Mouse (Mus musculus) layer of hippocampus, adult 18-20 months (tissue): ENCODE data around the gene Mgat4b. TPM values are rescaled to one million over a fixed set of nuclear protein-coding genes. Genes with fewer than 3 reads are reported as not detected.
"Not testable (repeated sequence)": the region's sequence is repeated elsewhere in the genome, so short reads cannot be mapped to it uniquely, and the experiment has no call there.

Source experiments
- DNase-seq, 2 experiments: peaks; one replicate each; pipeline ENCODE4 v3.0.0; 2022; ENCODE audit warnings: low spot score in 2 of 2
- long read RNA-seq: library from polyadenylated mRNA; stranded (forward); transcript quantifications from one replicate; pipeline ENCODE4 v2.0.0, GENCODE M21; 2021
- total RNA-seq, 2 experiments: library from RNA; stranded (reverse); gene quantifications; 2 replicates each; pipeline ENCODE4 v1.2.3; 2021

Mgat4b gene
- 10 to 100 TPM; 80.7 to 84.1 TPM for total RNA-seq
- long read RNA-seq, transcript Mgat4b-201 (15 exons, 2,429 nt): major isoform, 80 of 120 reads
- long read RNA-seq, partial matches to known transcripts: 4 of 120 reads
- long read RNA-seq, other reads (novel, unspliced or antisense): 36 of 120 reads

DNA sequence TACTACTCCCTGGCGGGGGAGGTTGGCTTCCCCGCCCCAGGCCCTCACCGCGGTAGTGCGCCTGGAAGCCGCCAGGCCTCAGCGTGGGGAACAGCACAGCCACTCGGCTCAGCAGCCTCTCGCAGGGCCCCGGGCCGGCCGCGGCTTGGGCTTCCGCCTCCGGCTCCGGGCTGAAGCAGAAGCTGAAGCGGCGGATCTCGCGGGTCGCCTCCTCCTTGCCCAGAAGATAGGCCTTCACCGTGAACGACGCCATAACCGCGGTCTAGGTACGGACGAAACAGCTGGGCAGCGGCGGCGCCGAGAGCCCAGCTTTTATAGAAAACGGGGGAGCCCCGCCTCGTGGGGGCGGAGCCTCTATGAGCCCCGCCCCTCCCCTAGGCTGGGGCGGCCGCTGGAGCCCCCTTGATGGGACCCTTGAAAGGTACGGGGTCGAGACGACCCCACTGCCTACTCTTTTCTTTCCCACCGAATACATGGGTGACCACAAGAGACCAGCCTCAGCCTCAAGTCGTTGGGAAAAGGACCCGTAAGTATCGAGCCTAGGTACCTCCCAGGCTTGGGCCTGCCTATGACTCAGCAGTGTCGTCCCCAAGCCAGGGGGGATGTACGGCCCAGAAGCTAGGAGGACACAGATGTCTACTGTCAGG is at the start of gene Mgat4b, which contains the start of gene Sqstm1:
Mgat4b (plus strand) TSS at position 386 of the 647 bp plus-strand sequence.
Sqstm1 (minus strand) TSS at position 323 of the 647 bp plus-strand sequence.
- DNase-seq: peak; percentile 78 to 87

DNA sequence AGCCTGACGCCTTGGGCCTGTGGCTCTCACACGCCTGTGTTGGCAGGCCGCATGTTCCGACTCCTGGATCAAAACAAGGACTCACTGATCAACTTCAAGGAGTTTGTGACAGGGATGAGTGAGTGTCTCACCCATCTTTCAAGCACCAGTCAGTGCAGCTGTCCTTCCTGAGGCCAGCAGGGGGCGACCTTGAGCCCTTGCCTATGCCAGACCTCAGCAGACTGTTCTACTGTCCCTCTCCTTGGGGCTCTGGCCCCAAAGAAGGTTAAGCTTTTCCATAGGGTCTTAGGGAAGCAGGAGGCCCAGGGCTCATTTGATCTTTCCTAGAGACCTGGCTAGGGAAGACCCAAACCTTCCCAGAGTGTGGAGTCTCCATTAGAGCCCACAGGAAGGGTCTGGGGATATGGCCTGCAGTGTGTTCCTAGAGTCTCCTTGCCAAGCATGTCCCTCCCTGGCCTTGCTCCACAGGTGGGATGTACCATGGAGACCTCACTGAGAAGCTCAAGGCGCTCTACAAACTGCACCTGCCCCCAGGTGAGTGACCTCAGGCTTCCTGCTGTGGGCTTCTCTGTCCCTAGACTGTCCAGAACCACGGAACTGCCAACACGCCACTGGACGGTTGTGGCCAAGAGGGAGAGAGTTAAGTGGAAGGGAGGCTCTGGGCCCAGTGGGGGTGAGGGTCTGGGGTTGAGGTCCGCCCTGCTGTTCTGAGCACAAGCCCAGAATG is 48.9 kb upstream of the Mgat4b start:
- DNase-seq: peak in 1 of 2 experiments; percentile 50

DNA sequence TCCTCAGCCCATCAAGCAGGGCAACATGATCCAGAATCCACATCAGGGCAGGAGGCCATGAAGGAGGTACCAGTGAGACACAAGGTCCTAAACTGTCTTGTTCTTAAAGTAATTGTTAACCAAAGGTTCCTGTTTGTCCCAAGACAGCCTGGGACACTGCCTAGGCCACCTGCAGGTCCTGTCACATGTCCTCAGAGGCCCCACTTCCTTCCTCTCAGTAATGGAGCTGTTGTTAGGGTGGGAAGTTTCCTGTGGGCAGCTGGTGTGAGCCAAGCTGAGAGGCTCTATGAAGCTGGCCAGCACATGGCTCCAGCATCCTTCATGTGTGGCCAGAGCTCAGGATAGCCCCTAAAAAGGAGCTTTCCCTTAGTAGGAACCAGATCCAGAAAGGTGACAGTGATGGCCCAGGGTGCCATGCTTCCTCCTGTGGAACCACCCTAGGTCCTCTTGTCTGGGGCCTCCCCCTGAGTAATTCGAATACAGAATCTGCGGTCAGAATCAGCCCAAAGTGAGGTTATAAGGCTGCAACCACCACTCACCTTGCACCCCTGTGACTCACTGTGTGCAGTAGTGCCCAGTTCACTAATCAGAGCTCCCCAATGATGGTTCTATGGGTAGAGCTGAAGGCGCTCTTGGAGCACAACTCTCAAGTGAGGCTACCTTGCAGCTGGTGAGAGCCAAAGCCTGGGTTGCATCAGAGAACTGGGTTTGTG is 48.2 kb upstream of the Mgat4b start:
- no peak for DNase-seq

DNA sequence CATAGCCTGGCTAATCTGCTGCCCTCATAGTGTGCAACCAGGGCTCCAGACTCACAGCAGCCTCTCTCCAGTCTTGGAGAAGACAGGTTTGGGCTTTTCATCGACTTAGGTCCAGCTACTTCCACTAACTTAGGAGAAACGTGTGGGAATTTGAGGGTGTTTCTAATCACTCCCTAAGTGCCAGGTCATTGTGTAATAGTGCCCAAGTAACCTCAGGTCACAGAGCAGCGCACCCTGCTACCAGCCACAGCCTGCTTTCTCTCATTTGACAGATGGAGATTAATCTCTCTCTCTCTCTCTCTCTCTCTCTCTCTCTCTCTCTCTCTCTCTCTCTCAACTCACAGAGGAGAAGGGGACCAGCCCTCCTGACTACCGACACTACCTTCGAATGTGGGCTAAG is 42.3 kb upstream of the Mgat4b start:
- no peak for DNase-seq

DNA sequence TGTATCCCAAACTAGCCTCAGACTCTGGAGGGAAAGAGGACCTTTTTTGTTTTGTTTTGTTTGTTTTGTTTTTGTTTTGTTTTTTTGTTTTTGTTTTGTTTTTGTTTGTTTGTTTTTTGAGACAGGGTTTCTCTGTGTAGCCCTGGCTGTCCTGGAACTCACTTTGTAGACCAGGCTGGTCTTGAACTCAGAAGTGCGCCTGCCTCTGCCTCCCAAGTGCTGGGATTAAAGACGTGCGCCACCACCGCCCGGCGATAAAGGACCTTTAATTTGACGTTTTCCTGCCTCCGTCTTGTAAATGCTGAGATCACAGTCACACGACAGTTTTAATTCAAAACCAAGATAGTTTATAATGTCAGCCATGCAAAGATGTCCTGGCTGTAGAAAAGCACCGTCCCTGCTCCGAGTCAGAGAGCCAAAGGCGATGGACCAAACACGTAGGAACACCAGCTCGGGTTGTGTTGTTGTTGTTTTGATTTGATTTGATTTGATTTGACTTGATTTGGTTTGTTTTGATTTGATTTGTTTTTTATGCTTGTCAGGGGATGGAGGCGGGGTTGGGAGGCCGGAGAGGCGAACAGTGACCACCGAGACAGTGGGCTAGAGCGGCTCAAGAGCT is 36.5 kb upstream of the Mgat4b start, which contains the start of gene Mrnip:
Mrnip (plus strand) TSS at position 334 of the 619 bp plus-strand sequence.
- not testable (repeated sequence) for DNase-seq

DNA sequence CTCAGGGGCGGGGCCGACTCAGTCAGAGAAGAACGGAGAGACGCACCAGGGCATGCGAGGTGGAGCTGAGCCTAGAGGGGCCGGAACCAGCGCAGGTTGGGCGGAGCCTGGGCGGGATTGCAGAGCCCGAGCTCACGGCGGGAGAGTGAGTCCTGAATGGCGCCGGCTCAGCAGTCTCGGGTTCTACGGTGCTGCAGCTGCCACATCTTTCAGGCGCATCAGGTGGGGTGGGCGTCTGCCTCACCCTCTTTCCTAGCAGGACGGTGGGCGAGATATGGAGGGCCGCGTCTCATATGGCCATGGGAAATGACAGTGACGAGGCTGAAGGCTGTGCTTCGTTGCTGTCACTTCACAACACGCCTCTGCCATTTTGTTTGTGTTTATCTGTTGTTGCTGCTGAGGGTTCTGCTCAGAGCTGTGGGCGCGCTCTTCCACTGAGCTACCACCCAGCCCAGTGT is 35.9 kb upstream of the Mgat4b start:
- peak; percentile 97 to 98 for DNase-seq

DNA sequence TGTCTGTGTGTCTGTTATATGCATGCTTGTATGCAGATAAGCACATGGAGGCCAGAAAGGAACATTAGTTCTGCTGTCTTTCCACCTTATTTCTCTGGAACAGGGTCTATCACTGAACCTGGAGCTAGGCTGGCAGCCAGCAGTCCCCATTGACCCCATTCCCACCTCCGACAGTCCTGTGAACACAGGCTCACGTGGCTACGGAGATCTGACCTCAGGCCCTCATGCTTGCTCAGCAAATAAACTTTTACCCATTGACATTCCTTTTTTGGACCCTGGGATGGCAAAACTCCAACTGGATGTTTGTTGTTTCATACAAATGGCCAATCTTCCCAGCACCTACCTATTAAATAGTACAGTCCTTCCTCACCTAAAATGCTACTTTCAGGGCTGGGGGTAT is 34.3 kb upstream of the Mgat4b start:
- no peak for DNase-seq

DNA sequence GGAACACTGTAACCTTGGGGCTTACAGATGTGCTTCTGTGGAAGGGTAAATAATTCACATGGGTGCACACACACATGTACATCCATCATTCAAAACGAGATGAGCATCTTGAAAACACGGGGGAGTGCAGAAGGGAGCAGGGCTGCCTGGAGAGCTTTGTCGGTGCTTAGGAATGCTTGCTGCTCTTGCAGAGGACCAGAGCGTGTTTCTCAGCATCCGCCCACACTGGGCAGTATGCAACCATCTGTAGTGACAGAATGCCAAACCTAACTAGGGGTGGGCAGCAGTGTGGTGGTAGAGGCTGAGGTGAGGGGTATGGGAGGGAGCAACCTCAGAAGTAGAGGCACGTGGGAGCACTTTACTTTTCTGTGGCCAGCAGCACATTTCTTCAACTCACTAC is 33.6 kb upstream of the Mgat4b start:
- DNase-seq: peak in 1 of 2 experiments; percentile 25

DNA sequence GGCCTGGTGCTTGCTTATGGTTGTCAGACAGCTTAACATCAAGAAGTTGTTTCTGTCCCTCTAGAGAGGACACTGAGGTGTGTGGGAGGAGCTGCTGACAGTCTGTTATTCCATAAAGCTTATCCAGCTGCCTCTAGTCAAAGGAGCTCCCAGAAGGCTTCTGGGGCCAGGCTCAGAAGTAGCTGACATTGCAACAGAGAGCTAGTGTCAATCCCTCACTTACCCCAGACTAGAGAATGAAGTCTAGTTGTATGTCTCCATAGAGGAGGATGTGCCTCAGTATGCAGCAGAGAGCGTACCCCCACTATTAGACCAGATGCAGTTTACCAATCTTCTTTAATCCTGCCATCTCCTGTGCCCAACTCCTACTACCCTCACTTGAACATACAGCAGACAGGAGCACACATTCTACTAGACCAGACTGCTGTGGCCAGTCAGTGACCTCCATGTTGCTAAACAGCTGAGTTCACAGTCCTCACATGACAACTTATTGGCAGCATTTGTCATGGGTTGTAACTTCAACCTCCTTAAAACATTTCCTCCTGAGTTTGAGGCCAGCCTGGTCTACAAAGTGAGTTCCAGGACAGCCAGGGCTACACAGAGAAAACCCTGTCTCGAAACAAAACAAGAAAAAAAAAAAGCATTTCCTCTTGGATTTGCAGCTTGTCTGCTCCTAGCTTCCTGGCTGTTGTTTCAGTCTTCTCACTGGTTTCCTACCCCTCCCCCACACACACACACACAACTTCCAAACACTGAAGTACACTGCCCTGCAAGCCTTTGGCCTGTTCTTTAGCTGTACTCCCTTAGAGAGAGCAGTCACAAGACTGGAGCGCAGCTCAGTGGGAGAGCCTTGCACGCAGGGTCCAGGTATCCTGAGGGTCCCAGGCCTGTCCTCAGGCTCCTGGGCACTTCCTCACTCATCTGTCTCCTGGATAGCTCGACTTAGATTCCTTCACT is 31.9 kb upstream of the Mgat4b start:
- DNase-seq: no peak

DNA sequence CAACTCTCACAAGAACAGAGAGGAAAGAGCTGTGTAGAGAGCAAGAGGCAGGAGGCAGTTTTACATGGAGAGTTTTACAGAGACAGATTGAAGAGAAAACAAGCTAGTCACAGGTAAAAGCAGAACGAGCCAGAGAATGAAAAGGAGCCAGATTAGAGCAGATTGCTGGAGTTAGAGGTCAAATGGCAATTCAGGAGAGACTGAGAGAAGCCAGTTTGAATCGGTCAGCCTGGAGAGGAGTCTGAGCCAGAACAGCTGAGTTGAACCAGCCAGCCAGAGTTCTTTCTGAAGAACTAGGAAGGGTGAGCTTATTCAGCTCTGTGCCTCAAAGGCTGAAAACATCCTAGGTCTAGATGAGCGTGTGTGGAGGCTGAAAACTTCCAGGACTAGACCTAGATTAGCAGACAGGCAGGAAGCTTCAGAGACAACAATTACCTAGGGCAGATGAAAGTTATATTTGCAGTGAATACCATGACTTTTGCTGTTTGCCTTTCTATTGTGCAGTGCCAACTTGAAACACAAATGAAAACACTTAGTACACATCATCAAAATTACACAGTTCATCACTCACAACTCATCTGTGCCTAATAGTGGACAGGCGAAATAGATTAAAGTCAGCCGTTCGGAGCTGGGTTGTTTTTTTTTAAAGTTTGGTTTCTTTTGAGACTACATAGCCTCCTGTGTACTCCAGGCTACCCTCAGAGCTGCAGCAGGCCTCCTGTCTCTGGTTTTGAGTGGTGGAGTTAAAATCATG is 30.0 kb upstream of the Mgat4b start:
- no peak for DNase-seq

DNA sequence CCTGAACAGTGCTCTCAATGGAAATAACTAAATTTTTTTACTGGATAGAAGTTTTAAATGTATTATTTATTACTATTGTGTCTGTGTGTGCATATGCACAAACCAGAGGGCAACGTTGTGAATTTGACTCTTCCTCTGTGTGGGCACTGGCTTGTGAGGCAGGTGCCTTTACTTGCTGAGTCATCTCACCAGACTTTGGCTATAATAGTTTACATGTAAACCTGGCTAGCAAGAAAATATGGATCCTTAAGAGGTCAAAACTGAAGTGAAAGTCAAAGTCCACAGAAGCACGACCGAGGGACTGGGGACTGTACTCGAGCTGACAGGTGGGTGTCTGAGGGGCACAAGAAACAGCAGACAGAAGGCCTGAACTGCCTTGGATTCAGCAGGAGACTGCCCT is 28.0 kb upstream of the Mgat4b start:
- no peak for DNase-seq

DNA sequence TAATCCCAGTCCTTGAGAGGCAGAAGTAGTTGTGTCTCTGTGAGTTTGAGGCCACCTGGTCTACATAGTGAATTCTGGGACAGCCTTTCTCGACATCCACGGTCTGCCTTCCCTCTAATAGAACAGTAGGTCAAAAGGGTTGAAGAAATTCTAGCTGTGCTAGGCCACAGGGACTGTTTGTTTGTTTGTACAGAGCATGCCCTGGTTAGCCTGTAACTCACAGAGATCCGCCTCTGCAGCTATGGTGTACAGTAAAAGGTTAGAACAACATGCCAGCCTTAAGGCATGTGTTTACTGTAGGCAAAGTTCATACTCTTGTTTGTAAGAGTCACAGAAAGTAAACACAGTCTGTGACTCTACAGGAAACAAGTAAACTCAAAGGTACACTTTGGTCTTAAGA is 25.9 kb upstream of the Mgat4b start:
- DNase-seq: no peak

DNA sequence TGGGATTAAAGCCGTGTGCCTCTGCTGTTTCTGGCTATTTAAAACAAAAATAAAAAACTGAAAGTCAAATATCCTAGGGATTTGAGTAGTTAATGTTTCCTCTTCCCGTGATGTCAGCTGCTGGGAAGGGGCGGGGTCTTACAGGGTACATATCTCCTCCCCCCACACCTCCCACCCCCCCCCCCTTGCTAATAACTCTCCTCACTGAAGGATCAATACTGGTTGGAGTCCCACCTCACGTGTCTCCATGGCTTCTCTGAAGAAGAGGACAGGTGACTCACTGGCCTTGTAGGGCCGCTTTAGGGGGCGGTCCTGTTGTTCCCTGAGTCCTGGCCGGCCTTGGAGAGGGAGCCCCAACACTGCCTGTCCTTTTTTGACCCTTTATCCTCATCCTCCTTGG is 22.0 kb upstream of the Mgat4b start:
- DNase-seq: no peak

DNA sequence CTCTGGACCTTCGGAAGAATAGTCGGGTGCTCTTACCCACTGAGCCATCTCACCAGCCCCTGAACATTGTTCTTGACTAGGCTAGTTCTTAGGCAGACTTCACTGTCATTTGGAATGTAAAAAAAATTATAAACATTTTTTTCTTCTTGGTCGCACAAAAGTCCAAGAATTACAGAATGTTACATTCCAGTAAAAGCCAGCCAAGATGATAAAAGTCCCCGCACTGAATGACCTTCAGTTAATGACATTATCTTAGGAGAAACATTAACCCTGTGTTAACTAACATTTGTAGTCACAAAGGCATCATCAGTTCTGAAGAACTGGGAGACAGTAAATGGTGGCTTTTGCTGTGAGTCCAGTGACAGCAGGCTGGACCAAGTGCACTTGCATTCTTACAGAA is 20.3 kb upstream of the Mgat4b start:
- DNase-seq: no peak

DNA sequence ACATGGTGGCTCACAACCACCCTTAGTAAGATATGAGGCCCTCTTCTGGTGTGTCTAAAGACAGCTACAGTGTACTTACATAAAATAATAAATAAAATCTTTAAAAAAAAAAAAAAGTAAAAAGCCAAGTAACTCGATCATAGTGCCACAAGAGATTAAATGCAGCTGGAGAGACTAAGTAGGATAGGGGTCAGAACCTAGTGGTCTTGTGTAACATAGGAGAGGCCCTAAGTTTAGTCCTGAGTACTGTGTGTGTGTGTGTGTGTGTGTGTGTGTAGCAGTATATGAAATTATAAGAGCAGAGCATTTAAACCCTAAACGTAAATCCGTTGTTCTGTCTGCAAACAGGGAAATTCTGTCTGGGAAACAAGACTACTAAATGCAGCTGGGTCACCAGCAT is 18.4 kb upstream of the Mgat4b start:
- no peak for DNase-seq

DNA sequence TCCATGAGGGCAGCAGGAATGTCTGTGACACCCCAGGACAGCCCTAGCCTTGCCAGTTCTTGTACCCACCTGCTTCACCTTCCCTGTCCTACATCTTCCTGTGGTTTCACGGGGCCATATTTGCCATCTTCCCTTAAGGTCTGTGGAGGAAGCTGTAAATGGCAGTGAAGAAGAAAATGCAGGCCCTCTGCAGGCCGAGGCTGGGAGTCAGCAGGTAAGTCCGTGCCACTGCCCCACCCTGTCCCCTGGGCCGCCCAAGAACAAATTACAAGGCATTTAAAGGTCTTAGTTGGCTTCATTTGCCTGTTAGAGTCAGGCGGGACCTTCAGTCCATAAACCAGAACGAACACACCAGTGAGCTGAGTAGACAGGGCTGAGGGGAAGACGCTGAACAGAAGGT is 16.6 kb upstream of the Mgat4b start:
- no peak for DNase-seq

DNA sequence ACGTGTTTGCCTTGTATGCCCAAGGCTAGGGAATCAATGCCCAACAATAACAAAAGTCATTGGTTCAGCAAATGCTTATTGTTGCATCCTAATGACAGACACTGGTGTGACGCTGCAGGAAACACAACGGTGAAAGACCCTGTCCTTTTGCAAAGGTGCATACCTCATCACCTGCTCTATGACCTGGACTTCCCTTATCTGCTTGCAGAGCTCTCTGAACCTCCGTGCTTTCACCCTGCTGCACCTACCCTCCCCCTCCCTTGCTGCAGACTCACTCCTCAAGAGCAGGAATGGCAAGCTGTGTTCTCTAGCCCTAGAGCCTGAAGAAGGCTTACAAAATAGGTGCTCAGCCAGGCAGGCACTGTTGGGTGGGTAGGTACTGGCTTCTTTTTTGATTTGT is 15.9 kb upstream of the Mgat4b start:
- no peak for DNase-seq

DNA sequence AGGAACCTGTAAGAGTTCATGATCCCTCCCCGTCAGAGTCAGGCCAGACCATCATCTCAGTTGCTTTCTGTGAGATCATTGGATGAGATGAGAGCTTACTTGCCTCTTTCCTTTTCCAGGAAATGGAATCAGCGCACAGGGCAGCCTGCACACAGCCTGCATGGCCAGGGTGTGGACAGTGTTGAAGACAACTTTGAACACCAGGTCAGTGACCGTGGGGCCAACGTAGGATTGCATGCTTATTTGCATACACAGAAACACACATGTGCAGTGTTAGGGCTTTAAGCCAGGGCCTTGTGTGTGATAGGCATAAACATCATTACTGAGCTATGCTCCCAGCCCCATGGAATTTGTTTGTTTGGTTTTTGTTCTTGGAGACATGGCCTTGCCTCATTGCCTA is 13.2 kb upstream of the Mgat4b start:
- no peak for DNase-seq

DNA sequence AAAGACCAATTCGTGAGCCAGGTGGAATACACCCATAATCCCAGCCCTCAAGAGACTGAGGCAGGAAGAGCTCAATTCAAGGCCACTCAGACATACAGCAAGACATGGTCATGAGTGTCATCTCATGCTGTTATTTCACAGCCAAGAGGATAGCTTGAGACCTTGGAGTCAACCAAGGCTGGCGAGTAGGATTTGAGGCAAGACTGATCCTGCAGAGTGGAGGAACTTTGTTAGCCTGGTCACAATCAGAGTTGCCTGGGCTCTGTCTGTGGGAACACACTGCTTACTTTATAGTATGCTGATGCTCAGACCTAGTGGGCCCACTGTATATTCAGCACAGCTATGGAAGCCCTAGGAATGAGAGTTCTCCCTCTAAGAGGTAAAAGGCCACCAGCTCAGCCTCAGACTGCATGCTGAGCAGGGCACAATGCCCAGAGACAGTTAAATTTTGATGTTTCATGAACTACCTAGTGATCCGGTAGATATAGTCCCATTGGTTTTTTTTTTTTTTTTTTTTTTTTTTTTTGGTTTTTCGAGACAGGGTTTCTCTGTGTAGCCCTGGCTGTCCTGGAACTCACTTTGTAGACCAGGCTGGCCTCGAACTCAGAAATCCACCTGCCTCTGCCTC is 12.4 kb upstream of the Mgat4b start:
- no peak for DNase-seq
